Mouse (Mus musculus) thymus, adult 2 months (tissue): ENCODE results near the gene Lrrc23. TPM values are rescaled to one million over a fixed set of nuclear protein-coding genes. Genes with fewer than 3 reads are reported as not detected.
A peak's percentile ranks its signal among the peaks of the same experiment; 100 is the strongest.

Experiments
- DNase-seq: peaks from one replicate; pipeline ENCODE4 v3.0.0; 2021
- H3K27ac ChIP-seq: fragments of 200-500 bp; 2 replicates; pipeline ENCODE4 v1.5.1; 2012; ENCODE audit warnings: low read length, control low read depth; ENCODE audit not compliant: control insufficient read depth, insufficient read depth
- H3K27me3 ChIP-seq: fragments of 200-500 bp; 2 replicates; pipeline ENCODE4 v1.6.1; 2012; ENCODE audit warnings: mild to moderate bottlenecking, low read length, moderate library complexity, mixed read lengths; ENCODE audit not compliant: control insufficient read depth, insufficient read depth
- H3K36me3 ChIP-seq: fragments of 200-500 bp; 2 replicates; pipeline ENCODE4 v1.6.1; 2012; ENCODE audit warnings: mild to moderate bottlenecking, low read length, moderate library complexity; ENCODE audit not compliant: control insufficient read depth, insufficient read depth
- H3K4me1 ChIP-seq: fragments of 200-500 bp; replicated peaks from 2 replicates; pipeline ENCODE4 v1.6.1; 2012; ENCODE audit warnings: low read length; ENCODE audit not compliant: control insufficient read depth, insufficient read depth
- H3K4me3 ChIP-seq: fragments of 200-500 bp; 2 replicates; pipeline ENCODE4 v1.5.1; 2012; ENCODE audit warnings: mild to moderate bottlenecking, low read length, control low read depth, moderate library complexity; ENCODE audit not compliant: control insufficient read depth, insufficient read depth
- CTCF ChIP-seq: fragments of 200-500 bp; IDR thresholded peaks from 2 replicates; pipeline ENCODE4 v1.5.1; 2012; ENCODE audit warnings: mild to moderate bottlenecking, control low read depth, low read length, moderate library complexity, borderline replicate concordance; ENCODE audit not compliant: control insufficient read depth, poor library complexity, insufficient read depth; ENCODE audit errors: extremely low read depth
- POLR2A ChIP-seq: fragments of 200-500 bp; IDR thresholded peaks from 2 replicates; pipeline ENCODE4 v1.6.1; 2012; ENCODE audit warnings: mild to moderate bottlenecking, low read length, control low read depth, moderate library complexity; ENCODE audit not compliant: control insufficient read depth, poor library complexity, insufficient read depth; ENCODE audit errors: extremely low read depth
- WGBS: fragments of 180-500 bp; shearing (Covaris S2); methylation state at CpG from one replicate; pipeline ENCODE4 v1.1.7; 2018; 5-methylcytosine and 5-hydroxymethylcytosine counted together
- polyA plus RNA-seq: library from polyadenylated mRNA; depleted of rRNA; stranded (reverse); fragments of >200 nt; gene quantifications from 2 replicates; pipeline ENCODE4 v1.2.3, GENCODE M21; 2012

Gene Lrrc23
- polyA plus RNA-seq, 1 experiment: 5.5 TPM

DNA sequence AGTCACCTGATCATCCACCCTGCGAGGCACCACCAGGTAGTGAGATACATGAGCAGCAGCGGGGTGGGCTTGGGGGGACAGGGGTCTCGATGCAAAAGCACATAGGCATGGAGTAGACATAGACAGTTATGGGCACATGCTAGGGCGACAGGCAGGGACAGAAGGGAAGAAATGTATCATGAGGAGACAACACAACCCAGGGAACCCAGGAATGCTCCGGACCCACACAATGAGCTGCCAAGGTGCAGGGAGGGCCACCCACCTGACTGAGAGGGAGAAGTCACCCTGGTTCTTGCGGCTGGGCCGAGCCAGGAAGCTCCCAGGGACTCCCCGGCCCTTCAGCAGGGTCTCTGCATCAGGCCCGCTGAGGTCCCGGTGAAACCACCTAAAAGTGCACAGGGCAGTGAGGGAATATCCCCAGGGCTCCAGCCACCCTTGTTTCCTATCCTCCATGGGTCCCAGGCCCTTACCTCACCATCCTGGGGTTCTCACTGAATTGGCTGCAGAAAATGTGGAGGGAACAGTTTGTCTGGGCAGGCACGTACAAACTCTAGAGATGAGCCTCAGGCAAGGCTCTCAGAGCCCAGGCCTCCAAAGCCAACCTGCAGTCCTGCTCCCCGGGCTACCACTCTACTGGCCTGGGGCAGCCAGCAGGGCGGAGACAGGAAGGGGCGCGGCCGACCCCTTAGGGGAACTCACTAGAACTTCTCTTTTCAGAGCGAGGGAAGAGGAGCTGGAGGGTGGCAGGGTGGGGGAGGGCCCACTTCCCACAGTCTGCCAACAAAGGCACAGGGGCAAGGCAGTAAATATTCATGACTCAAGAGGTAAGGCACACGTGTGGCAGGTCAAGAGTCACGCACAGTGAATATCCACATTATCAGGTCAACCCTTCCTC is 46.8 kb downstream of the Lrrc23 start:
- peak overlapping the region; percentile 83 for H3K27ac ChIP-seq
- 5% methylated on average over 19 of the region's 19 CpGs for WGBS
- H3K4me3 ChIP-seq: peak overlapping the region; percentile 91
- no peaks in the 10 kb centered on the region for H3K27me3 ChIP-seq
- peaks cover 14% of the 10 kb centered on the region for H3K36me3 ChIP-seq
- DNase-seq: peak; percentile 87
- peak; percentile 63; the same call in 1 of the 2 replicates for TF ChIP-seq CTCF
- peak; percentile 88 for TF ChIP-seq POLR2A
- H3K4me1 ChIP-seq: peaks cover 41% of the 10 kb centered on the region

DNA sequence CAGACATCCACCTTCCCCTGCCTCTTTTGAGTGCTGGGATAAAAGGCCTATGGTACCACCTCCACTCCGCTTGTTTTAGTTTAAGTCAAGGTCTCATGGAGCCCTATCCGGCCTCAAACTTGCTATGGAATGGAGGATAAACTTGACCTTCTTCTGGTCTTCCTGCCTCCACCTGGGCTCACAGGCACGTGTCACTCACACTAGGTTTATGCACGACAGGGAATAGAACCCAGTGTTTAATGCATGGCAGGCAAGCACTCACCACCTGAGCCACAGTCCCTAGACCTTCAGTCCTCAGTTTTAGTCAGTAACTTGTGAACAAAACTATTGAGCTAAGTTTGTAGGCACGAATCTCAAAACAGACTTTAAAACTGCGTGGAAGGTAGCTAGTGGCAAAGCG is 48.5 kb downstream of the Lrrc23 start:
- TF ChIP-seq CTCF (no peak), POLR2A (no peak)
- H3K4me1 ChIP-seq: peaks cover 41% of the 10 kb centered on the region
- 73% methylated on average over 7 of the region's 7 CpGs for whole genome bisulfite sequencing

DNA sequence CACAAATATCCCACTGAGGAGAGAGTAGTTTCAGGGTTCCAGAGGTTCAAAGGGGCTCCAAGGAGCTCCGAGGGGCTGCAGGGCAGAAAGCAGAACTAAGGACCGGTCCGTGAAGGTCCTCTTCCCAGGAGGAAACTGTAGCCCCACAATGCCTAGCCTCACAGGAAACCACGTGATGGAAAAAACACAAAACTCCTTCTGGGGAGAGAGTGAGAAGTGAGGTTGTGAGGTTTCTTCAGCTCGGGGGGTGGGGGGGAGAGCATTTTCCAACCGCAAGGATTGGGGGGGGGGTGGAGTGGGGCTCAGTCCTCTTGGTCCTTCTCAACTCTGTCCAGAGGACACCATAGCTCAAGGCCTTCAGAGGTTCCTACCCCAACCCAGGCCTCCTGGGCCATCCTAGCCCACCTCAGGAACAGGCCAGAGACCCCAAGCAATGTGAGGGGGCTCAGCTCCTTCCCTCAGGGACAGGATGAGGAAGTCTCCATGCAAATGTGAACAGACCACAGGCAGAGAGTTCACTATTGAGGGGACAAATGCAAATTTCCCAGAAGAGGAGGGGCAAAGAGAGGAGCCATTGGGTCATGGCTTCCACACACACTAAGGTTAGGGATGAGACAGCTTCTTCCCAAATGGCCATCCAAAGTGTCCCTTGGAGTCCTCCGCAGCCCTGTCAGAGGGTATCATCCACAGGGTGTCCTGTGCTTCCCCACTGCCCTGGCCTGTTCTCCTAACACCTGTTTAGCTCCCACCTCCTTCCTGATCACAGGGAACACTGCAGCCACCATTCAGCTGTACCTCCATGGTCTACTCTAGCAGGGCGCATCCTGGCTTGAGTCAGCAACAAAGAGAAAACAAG is 49.4 kb downstream of the Lrrc23 start:
- Histone ChIP-seq H3K4me3 (peak overlapping the region; percentile 21), H3K27me3 (no peaks in the 10 kb centered on the region), H3K36me3 (peaks cover 33% of the 10 kb centered on the region), H3K27ac (peak overlapping the region; percentile 83), H3K4me1 (peaks cover 42% of the 10 kb centered on the region)
- DNase-seq: peak; percentile 62
- WGBS: 14% methylated on average over 8 of the region's 8 CpGs
- TF ChIP-seq POLR2A (no peak), CTCF (no peak)

More for the DNA sequence above, 48.5 kb downstream of the Lrrc23 start:
- no peaks in the 10 kb centered on the region for H3K27me3 ChIP-seq
- H3K36me3 ChIP-seq: peaks cover 24% of the 10 kb centered on the region
- H3K4me3 ChIP-seq: peak overlapping the region; percentile 91; the same call in 1 of the 2 replicates
- peak overlapping the region; percentile 83 for H3K27ac ChIP-seq
- DNase-seq: no peak

DNA sequence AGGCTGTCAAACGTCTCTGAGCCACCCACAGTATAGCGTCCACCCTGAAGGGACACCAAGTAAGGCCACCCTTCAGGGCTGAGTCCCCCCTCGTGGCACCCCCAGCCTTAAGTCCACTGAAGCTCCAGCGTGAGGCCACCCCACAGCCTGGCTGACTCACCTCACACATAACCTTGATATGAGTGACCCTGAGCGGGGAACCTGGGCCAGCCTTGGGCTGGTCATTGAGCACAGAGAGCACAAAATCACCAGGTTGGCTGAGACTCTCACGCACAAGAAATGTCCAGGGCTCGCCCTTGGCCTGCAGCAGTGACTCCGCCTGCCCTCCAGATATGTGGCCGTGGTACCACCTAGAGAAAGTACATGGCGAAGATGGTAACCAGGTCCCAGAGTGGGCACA is 50.9 kb downstream of the Lrrc23 start:
- H3K4me1 ChIP-seq: peaks cover 52% of the 10 kb centered on the region
- H3K27me3 ChIP-seq: no peaks in the 10 kb centered on the region
- H3K4me3 ChIP-seq: no peak overlapping the region
- no peak for TF ChIP-seq CTCF
- TF ChIP-seq POLR2A: no peak
- H3K36me3 ChIP-seq: peaks cover 41% of the 10 kb centered on the region
- no peak overlapping the region for H3K27ac ChIP-seq
- DNase-seq: no peak
- WGBS: 97% methylated on average over 10 of the region's 10 CpGs

DNA sequence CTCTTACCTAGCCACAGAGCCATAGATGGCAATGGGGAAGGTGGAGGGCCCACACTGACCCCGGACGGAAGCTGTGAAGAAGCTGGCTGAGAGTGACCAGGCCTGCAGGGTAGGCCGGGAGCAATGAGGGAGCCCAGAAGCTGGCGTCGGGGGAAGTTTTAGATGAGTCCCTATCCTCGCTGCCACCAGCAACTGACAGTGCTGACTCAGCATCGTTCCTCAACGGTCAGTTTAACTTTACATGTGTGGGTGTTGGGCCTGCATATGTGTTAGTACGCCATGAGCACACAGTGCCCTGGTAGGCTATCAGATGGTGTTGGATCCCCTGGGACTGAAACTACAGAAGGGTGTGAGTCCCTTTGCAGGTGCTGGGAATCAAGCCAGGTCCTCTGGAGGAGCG is 55.1 kb downstream of the Lrrc23 start:
- Histone ChIP-seq H3K4me1 (peaks cover 55% of the 10 kb centered on the region), H3K27ac (no peak overlapping the region), H3K27me3 (no peaks in the 10 kb centered on the region), H3K4me3 (no peak overlapping the region), H3K36me3 (peaks cover 44% of the 10 kb centered on the region)
- no peak for DNase-seq
- WGBS: 98% methylated on average over 10 of the region's 10 CpGs
- no peak for TF ChIP-seq POLR2A
- TF ChIP-seq CTCF: no peak

DNA sequence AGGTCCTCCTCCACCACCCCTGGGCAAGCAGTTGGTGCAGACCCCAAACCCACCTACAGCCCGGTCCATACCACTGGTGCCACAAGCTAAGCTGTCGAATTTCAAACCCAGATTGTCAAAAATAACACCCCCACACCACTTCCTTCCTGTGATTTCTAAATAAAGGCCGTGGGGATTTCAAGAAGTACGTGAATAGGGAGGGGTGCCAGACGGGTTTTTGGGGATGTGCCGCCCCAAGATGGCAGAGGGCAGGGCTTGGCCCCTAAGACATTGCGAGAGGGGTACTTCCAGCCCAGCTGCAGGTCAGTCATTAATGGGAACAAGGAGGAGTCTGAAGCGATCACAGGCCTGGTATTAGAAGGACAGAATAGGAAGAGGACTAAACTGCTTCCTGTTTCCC is 56.0 kb downstream of the Lrrc23 start:
- H3K27ac ChIP-seq: peak overlapping the region; percentile 64
- DNase-seq: no peak
- H3K4me1 ChIP-seq: peaks cover 52% of the 10 kb centered on the region
- TF ChIP-seq CTCF (no peak), POLR2A (no peak)
- 26% methylated on average over 8 of the region's 8 CpGs for WGBS
- H3K36me3 ChIP-seq: peaks cover 38% of the 10 kb centered on the region
- H3K4me3 ChIP-seq: no peak overlapping the region
- no peaks in the 10 kb centered on the region for H3K27me3 ChIP-seq
